Mouse (Mus musculus) limb, embryonic 11.5 days (tissue): ENCODE measurements around the gene Dolpp1. TPM values are rescaled to one million over a fixed set of nuclear protein-coding genes. Genes with fewer than 3 reads are reported as not detected.

Experiments
- ATAC-seq: fragments of 200-750 bp; cut with Nextera tagmentation; 2 replicates; pipeline ENCODE4 v1.8.0; 2017; ENCODE audit warnings: low read depth; ENCODE audit not compliant: insufficient number of reproducible peaks, low FRiP score, low TSS enrichment
- DNase-seq: peaks from one replicate; pipeline ENCODE4 v3.0.0-alpha.2; 2015; ENCODE audit warnings: low spot score
- H3K27ac ChIP-seq: fragments of 300-500 bp; sonication (generic); replicated peaks from 2 replicates; pipeline ENCODE4 v1.5.1; 2014; ENCODE audit warnings: low read depth, mild to moderate bottlenecking, low read length
- H3K27me3 ChIP-seq: fragments of 300-500 bp; sonication (generic); 2 replicates; pipeline ENCODE4 v1.6.1; 2014; ENCODE audit warnings: mild to moderate bottlenecking, low read length, mixed read lengths; ENCODE audit not compliant: control insufficient read depth, insufficient read depth
- H3K36me3 ChIP-seq: fragments of 300-500 bp; sonication (generic); 2 replicates; pipeline ENCODE4 v1.6.1; 2014; ENCODE audit warnings: mild to moderate bottlenecking, low read length, moderate library complexity, mixed read lengths; ENCODE audit not compliant: control insufficient read depth, insufficient read depth
- H3K4me1 ChIP-seq: fragments of 300-500 bp; sonication (generic); 2 replicates; pipeline ENCODE4 v1.6.1; 2014; ENCODE audit warnings: low read length, mixed read lengths; ENCODE audit not compliant: control insufficient read depth, insufficient read depth
- H3K4me2 ChIP-seq: fragments of 300-500 bp; sonication (generic); 2 replicates; pipeline ENCODE4 v1.6.1; 2014; ENCODE audit warnings: low read depth, mild to moderate bottlenecking, moderate library complexity; ENCODE audit not compliant: severe bottlenecking
- H3K4me3 ChIP-seq: fragments of 300-500 bp; sonication (generic); 2 replicates; pipeline ENCODE4 v1.5.1; 2014; ENCODE audit warnings: low read depth, low read length
- H3K9ac ChIP-seq: fragments of 300-500 bp; sonication (generic); 2 replicates; pipeline ENCODE4 v1.6.1; 2014; ENCODE audit warnings: mild to moderate bottlenecking, low read length
- H3K9me3 ChIP-seq: fragments of 300-500 bp; sonication (generic); 2 replicates; pipeline ENCODE4 v1.6.1; 2016; ENCODE audit warnings: low read length; ENCODE audit not compliant: control insufficient read depth
- WGBS: fragments of 180-500 bp; shearing (Covaris S2); extraction: QIAGEN DNeasy Blood & Tissue Kit; methylation state at CpG from one replicate; pipeline ENCODE4 v1.1.7; 2014; 5-methylcytosine and 5-hydroxymethylcytosine counted together
- polyA plus RNA-seq: library from polyadenylated mRNA; unstranded; fragments of >200 nt; fragmentation: Nextera tagmentation; extraction: Ambion mirVana; gene quantifications from 2 replicates; pipeline ENCODE4 v1.2.1, GENCODE M21; 2014

Dolpp1 gene
- polyA plus RNA-seq, 1 experiment from 2014 or later = 33.0 TPM

DNA sequence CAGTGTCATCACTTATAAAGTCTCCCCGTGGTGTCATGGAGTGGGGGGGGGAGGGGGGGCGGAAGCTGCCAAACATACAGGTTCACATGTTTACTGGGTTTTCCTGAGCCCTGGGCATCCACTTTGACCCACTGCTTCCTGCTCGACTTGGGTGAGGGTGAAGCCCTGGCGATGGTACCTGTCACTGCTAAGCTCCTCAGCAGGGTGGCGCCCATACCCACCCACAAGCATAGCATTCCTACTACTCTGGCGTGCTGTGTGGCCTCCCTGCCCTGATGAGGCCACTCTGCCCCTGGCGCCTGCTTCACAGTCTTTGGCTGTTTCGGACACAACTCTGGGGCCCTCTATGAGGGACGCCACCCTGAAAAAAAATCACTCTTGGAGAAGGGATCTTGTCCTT is 35.1 kb upstream of the Dolpp1 start:
- Histone ChIP-seq H3K27ac (no peak overlapping the region), H3K36me3 (0 out of 2 replicates have a peak, but pooled peaks cover 4% of the 10 kb centered on the region), H3K9me3 (no peaks in the 10 kb centered on the region), H3K9ac (no peak overlapping the region), H3K4me3 (no peak overlapping the region), H3K4me2 (no peak overlapping the region), H3K4me1 (peaks cover 11% of the 10 kb centered on the region), H3K27me3 (no peaks in the 10 kb centered on the region)
- 70% methylated on average over 9 of the region's 9 CpGs for WGBS
- no peak for ATAC-seq
- DNase-seq = no peak

DNA sequence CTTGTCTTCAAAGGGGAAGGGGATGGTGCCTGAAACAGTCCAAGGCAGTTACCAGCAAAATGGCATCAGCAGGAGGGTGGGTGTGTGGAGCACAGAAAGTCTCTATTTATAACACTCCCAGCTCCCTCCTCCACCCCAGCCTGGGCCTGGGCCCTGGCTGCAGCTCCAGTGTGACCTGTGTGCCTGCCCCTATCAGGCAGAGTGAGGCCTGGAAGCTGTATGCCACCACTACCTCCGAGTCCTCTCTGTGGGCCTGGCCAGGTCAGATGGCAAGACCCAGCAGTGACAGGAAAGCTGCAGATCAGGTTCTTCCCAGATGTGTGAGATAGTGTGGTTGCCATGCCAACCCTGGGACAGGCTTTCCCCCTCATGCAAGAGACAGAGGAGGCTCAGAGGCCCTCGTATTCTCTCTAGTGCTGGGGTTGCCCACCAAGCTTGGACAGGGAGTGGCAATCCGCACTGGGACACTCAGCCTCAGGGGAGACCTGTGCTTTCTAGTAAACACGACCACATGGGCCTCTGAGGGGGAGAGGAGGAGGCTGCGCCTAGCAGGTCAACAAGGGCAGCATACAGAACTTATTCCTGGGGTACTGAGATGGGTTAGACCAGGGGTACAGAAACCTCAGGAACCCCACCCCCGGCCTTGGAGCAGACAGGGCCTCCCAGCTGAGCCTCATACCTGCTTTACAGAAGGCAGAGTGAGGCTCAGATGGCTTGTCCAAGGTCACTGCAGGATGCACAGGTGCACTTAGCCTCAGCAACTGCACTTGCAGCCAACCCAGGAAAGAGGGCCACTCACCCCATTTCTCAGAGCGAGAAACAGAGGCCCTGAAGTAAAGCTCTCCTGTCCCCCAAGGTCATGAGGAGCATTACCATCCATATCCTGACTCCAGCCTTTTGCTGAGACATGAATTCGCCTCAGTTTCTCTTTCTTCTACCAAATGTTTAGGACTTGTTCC is 34.2 kb upstream of the Dolpp1 start:
- no peak overlapping the region for H3K9ac ChIP-seq
- H3K4me1 ChIP-seq = peaks cover 11% of the 10 kb centered on the region
- DNase-seq (peak; percentile 32), ATAC-seq (no peak)
- H3K27ac ChIP-seq = no peak overlapping the region
- WGBS = 48% methylated on average over 8 of the region's 8 CpGs
- H3K36me3 ChIP-seq = 0 out of 2 replicates have a peak, but pooled peaks cover 4% of the 10 kb centered on the region
- peak overlapping the region; percentile 89; the same call in 1 of the 2 replicates for H3K4me2 ChIP-seq
- no peaks in the 10 kb centered on the region for H3K27me3 ChIP-seq
- peak overlapping the region; percentile 81; the same call in 1 of the 2 replicates for H3K4me3 ChIP-seq
- H3K9me3 ChIP-seq = no peaks in the 10 kb centered on the region

DNA sequence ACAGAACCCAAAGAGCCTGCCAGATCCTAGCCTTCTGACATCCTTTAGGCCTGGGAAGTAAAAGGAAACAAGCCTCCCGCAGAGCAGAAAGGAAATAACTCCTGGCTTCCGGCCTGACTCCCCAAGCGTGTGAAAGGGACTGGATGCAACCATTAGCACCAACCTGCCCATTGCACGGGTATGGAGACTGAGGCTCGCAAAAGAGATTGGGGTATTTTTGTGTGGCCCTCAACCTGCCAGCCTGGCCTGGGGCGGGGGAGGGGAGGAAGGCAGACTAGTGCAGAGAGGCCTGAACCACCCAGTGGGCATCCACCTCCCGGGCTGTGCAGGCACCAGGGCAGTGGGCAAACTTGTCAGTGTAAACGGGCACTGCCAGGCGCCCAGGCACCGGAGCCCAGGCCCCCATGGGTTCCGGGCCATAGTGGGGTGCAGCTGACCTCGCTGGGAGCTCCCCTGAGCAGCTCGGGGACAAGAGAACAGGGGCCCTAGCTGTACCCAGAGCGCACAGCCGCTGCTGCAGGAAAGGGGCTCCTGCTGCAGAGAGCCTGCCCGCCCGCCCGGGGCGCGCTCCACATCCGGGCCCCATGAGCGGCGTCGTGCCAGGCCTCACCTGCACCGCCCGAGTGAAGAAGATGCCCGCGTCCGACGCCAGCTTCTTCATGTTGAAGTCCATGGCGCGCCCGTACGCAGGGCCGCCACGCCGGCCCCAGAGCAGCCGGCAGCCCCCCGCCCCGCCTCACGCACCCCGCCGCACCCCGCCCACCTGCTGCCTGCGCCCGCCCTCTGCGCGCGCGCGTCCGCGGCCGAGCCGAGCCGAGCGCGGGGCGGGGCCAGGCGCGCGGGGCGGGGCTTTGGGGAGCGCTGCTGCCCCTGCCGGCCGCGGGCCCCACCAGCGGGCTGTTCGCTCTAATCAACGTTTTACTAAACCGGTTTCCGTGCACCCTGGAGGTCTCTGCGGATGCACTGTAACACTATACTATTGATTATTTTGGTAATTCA is 33.2 kb upstream of the Dolpp1 start, which contains the start of gene Sh3glb2:
Gene Sh3glb2, minus strand, starts transcription at position 805 of the 999 bp plus-strand sequence.
- peaks cover 11% of the 10 kb centered on the region for H3K4me1 ChIP-seq
- H3K4me3 ChIP-seq = peak within 1 kb of the TSS; percentile 81
- peak within 1 kb of the TSS; percentile 76 for H3K9ac ChIP-seq
- 4% methylated on average over 57 of the region's 73 CpGs for WGBS
- ATAC-seq (peak; percentile 78), DNase-seq (peak; percentile 87)
- no peaks in the 10 kb centered on the region for H3K9me3 ChIP-seq
- H3K27ac ChIP-seq = no peak within 1 kb of the TSS
- H3K4me2 ChIP-seq = peak within 1 kb of the TSS; percentile 89
- H3K27me3 ChIP-seq = no peaks in the 10 kb centered on the region
- H3K36me3 ChIP-seq = no peaks in the 10 kb centered on the region

- Histone ChIP-seq H3K27ac (no peak overlapping the region), H3K36me3 (no peaks in the 10 kb centered on the region), H3K27me3 (no peaks in the 10 kb centered on the region), H3K4me3 (no peak overlapping the region), H3K4me2 (no peak overlapping the region), H3K9me3 (no peaks in the 10 kb centered on the region), H3K4me1 (peaks cover 22% of the 10 kb centered on the region), H3K9ac (no peak overlapping the region)
- 66% methylated on average over 10 of the region's 10 CpGs for WGBS
- DNase-seq (no peak), ATAC-seq (no peak)
These were observed 31.4 kb upstream of the Dolpp1 start for GRCm38 (mm10) chr2:30360626-30361025.

DNA sequence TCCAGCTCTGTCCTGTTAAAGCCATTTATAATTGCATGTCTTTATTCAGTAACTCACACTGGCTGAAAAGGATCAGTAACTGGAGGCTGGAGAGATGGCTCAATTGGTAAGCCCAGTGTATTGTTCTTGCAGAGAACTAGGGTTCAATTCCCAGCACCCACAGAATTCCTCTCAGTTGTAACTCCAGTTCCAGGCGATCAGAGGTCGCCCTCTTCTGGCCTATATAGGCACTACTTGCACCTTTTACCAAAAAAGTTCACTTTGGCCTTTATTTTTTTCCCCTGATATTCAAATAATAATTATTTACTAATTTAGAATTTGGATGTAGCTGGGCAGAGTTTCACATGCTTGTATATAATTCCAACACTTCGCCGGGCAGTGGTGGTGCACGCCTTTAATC is 29.2 kb upstream of the Dolpp1 start:
- Histone ChIP-seq H3K27me3 (no peaks in the 10 kb centered on the region), H3K9me3 (no peaks in the 10 kb centered on the region), H3K27ac (no peak overlapping the region), H3K4me1 (peaks cover 19% of the 10 kb centered on the region), H3K9ac (no peak overlapping the region), H3K4me3 (no peak overlapping the region), H3K4me2 (no peak overlapping the region), H3K36me3 (peaks cover 3% of the 10 kb centered on the region; the same call in 1 of the 2 replicates)
- WGBS = 73% methylated on average over 5 of the region's 5 CpGs
- DNase-seq = no peak
- ATAC-seq = no peak

- peak; percentile 98 for DNase-seq
- under 1% methylated on average over 54 of the region's 54 CpGs for WGBS
These were observed 28.0 kb upstream of the Dolpp1 start, which contains the start of gene Miga2 for GRCm38 (mm10) chr2:30363773-30364650. Gene Miga2, plus strand, starts transcription at chr2:30364233.

GRCm38 (mm10) chr2:30365281-30366069 is 26.6 kb upstream of the Dolpp1 start:
- WGBS = 93% methylated on average over 2 of the region's 2 CpGs
- peak overlapping the region; percentile 70; the same call in 1 of the 2 replicates for H3K4me2 ChIP-seq

More at GRCm38 (mm10) chr2:30363773-30364650, 28.0 kb upstream of the Dolpp1 start, which contains the start of gene Miga2:
- Histone ChIP-seq H3K36me3 (peaks cover 7% of the 10 kb centered on the region), H3K4me1 (peaks cover 11% of the 10 kb centered on the region), H3K27me3 (no peaks in the 10 kb centered on the region), H3K9ac (peak within 1 kb of the TSS; percentile 75), H3K27ac (0 out of 2 replicates have a peak within 1 kb of the TSS, but pooled peaks have one; percentile 39), H3K9me3 (no peaks in the 10 kb centered on the region), H3K4me2 (peak within 1 kb of the TSS; percentile 70), H3K4me3 (peak within 1 kb of the TSS; percentile 97)
- ATAC-seq = peak; percentile 98

More at GRCm38 (mm10) chr2:30365281-30366069, 26.6 kb upstream of the Dolpp1 start:
- Histone ChIP-seq H3K27me3 (no peaks in the 10 kb centered on the region), H3K4me3 (peak overlapping the region; percentile 97; the same call in 1 of the 2 replicates), H3K4me1 (peaks cover 11% of the 10 kb centered on the region), H3K36me3 (peaks cover 11% of the 10 kb centered on the region), H3K9me3 (no peaks in the 10 kb centered on the region), H3K27ac (no peak overlapping the region), H3K9ac (peak overlapping the region; percentile 75)
- no peak for DNase-seq
- no peak for ATAC-seq
